In genomic region chr17:88937341-88938152, GRCm38 (mm10) we compare ENCODE assay signal across 9 mouse cellular contexts.
DNase-seq lines count a peak whose midpoint lies in the region; ATAC-seq and TF ChIP-seq lines count a peak whose summit lies in the region.
"Had no signal": no experiment of that assay in that cellular context is flagged by ENCODE, and none has a peak within 500 bp of the region (broad histone marks: within the 10 kb centered on the region; RNA-seq: fewer than 3 reads in every experiment).

No protein-coding gene starts in this region.

- no peak for TF ChIP-seq EP300 in liver, postnatal 0 days (IDR thresholded peaks at IDR 0.05; ENCODE audit: low read depth)

- H3K4me2 ChIP-seq in lung, embryonic 16.5 days (ENCODE audit: low read depth, low read length), result no peak overlapping the region
- 0 out of 2 replicates have a peak overlapping the region, but pooled peaks have one; percentile 9 for H3K4me2 ChIP-seq in forebrain, embryonic 14.5 days (ENCODE audit: low read length)
- no peak overlapping the region for H3K4me2 ChIP-seq in limb, embryonic 12.5 days
- H3K4me2 ChIP-seq in liver, postnatal 0 days (ENCODE audit: low read depth, low read length), result no peak overlapping the region

- no peak overlapping the region for H3K4me3 ChIP-seq in lung, embryonic 16.5 days (ENCODE audit: low read length)
- no peak overlapping the region for H3K4me3 ChIP-seq in forebrain, embryonic 14.5 days (ENCODE audit: low read depth, low read length)
- H3K4me3 ChIP-seq in limb, embryonic 12.5 days (replicated peaks), result no peak overlapping the region
- H3K4me3 ChIP-seq in liver, postnatal 0 days (ENCODE audit: low read depth, low read length), result no peak overlapping the region

- H3K27me3 ChIP-seq in lung, embryonic 16.5 days (ENCODE audit: control insufficient read depth, insufficient read depth, low read depth, low read length), result no peaks in the 10 kb centered on the region
- no peaks in the 10 kb centered on the region for H3K27me3 ChIP-seq in forebrain, embryonic 14.5 days (replicated peaks; ENCODE audit: control insufficient read depth, insufficient read depth, low read length)
- no peaks in the 10 kb centered on the region for H3K27me3 ChIP-seq in limb, embryonic 12.5 days
- H3K27me3 ChIP-seq in liver, postnatal 0 days (ENCODE audit: insufficient read depth, low read length), result no peaks in the 10 kb centered on the region

- no peak for TF ChIP-seq CTCF in liver, postnatal 0 days (IDR thresholded peaks at IDR 0.05; ENCODE audit: low read depth)

- DNase-seq in lung, postnatal 25 days (ENCODE audit: low spot score), result no peak
- peak; percentile 80 for DNase-seq in forebrain, embryonic 14.5 days (ENCODE audit: low spot score)
- DNase-seq in right cerebral cortex, postnatal 4 days, result peak; percentile 41
- no peak for DNase-seq in thymus, postnatal 4 days
- DNase-seq in adrenal gland, postnatal 25 days, result no peak
- no peak for DNase-seq in liver, postnatal 0 days
- DNase-seq: kidney, postnatal 25 days had no signal

- peak; percentile 95 for ATAC-seq in lung, embryonic 16.5 days (ENCODE audit: low read depth)
- peak; percentile 96 for ATAC-seq in forebrain, embryonic 14.5 days
- ATAC-seq in limb, embryonic 12.5 days (ENCODE audit: insufficient number of reproducible peaks, insufficient read depth, low FRiP score, low TSS enrichment, low read depth), result peak; percentile 86; the same call in 1 of the 2 replicates
- no peak for ATAC-seq in liver, postnatal 0 days

- H3K9me3 ChIP-seq in lung, embryonic 16.5 days (ENCODE audit: control insufficient read depth, low read length), result no peaks in the 10 kb centered on the region
- no peaks in the 10 kb centered on the region for H3K9me3 ChIP-seq in forebrain, embryonic 14.5 days (replicated peaks; ENCODE audit: control insufficient read depth, low read length)
- H3K9me3 ChIP-seq in limb, embryonic 12.5 days, result no peaks in the 10 kb centered on the region
- no peaks in the 10 kb centered on the region for H3K9me3 ChIP-seq in liver, postnatal 0 days (ENCODE audit: low read length)

- H3K9ac ChIP-seq in lung, embryonic 16.5 days (ENCODE audit: low read length), result no peak overlapping the region
- no peak overlapping the region for H3K9ac ChIP-seq in forebrain, embryonic 14.5 days (ENCODE audit: low read length)
- H3K9ac ChIP-seq in limb, embryonic 12.5 days (replicated peaks), result no peak overlapping the region
- no peak overlapping the region for H3K9ac ChIP-seq in liver, postnatal 0 days (replicated peaks)

- no peak overlapping the region for H3K27ac ChIP-seq in lung, embryonic 16.5 days (ENCODE audit: low read length)
- H3K27ac ChIP-seq in forebrain, embryonic 14.5 days (ENCODE audit: low read depth, low read length), result peak overlapping the region; percentile 10; the same call in 1 of the 2 replicates
- H3K27ac ChIP-seq in limb, embryonic 12.5 days, result peak overlapping the region; percentile 53; the same call in 1 of the 2 replicates
- H3K27ac ChIP-seq in liver, postnatal 0 days (ENCODE audit: low read depth), result no peak overlapping the region

- no peaks in the 10 kb centered on the region for H3K36me3 ChIP-seq in lung, embryonic 16.5 days (ENCODE audit: control insufficient read depth, insufficient read depth, low read length)
- H3K36me3 ChIP-seq in forebrain, embryonic 14.5 days (ENCODE audit: control insufficient read depth, insufficient read depth, low read length), result no peaks in the 10 kb centered on the region
- H3K36me3 ChIP-seq in limb, embryonic 12.5 days, result no peaks in the 10 kb centered on the region
- H3K36me3 ChIP-seq in liver, postnatal 0 days (replicated peaks; ENCODE audit: insufficient read depth, low read length), result no peaks in the 10 kb centered on the region

- WGBS in lung, embryonic 16.5 days, result 15% methylated on average over 7 of the region's 7 CpGs
- WGBS in forebrain, embryonic 14.5 days, result 9% methylated on average over 7 of the region's 7 CpGs
- 39% methylated on average over 7 of the region's 7 CpGs for WGBS in limb, embryonic 12.5 days
- 47% methylated on average over 7 of the region's 7 CpGs for WGBS in liver, postnatal 0 days (ENCODE audit: insufficient replicate concordance)

- peaks cover 2% of the 10 kb centered on the region; the same call in 1 of the 2 replicates for H3K4me1 ChIP-seq in lung, embryonic 16.5 days (replicated peaks; ENCODE audit: control insufficient read depth, insufficient read depth, low read length)
- peaks cover 12% of the 10 kb centered on the region; the same call in 1 of the 2 replicates for H3K4me1 ChIP-seq in forebrain, embryonic 14.5 days (ENCODE audit: control insufficient read depth, insufficient read depth, low read length)
- H3K4me1 ChIP-seq in limb, embryonic 12.5 days (replicated peaks), result peaks cover 13% of the 10 kb centered on the region
- no peaks in the 10 kb centered on the region for H3K4me1 ChIP-seq in liver, postnatal 0 days (ENCODE audit: insufficient read depth)

Comparison
In these comparisons a context has a peak if more than half of its experiments do, and no peak if none do; other contexts are left out.
1. H3K27ac ChIP-seq: peak in forebrain, embryonic 14.5 days (single experiment) and limb, embryonic 12.5 days (single experiment); none in lung, embryonic 16.5 days (single experiment) and liver, postnatal 0 days (single experiment).
2. DNase-seq: peak in forebrain, embryonic 14.5 days (single experiment) and right cerebral cortex, postnatal 4 days (single experiment); none in lung, postnatal 25 days (single experiment), thymus, postnatal 4 days (single experiment), adrenal gland, postnatal 25 days (single experiment) and liver, postnatal 0 days (single experiment).